Mouse (Mus musculus): ENCODE results near the gene Atp7a. TPM values are rescaled to one million over a fixed set of nuclear protein-coding genes. Genes with fewer than 3 reads are reported as not detected.
A peak's percentile ranks its signal among the peaks of the same experiment; 100 is the strongest.

Atp7a gene
- polyA plus RNA-seq, 1 experiment from 2014 or later = 9.4 TPM

DNA sequence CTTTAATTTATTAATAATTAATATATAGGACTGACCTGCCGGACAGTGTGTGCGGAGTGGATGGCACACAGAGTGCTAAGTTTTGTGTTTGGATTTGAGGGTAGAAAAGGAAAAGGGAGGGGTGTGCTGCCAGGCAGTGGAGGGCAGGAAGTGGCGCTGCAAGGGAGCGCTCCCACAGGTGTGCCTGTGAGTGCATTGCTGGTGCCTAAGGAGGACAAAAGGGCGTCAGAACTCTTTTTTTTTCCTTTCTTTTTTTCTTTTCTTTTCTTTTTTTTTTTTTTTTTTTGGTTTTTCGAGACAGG is 144.7 kb downstream of the Atp7a start:
- H3K4me2 ChIP-seq = peak overlapping the region; percentile 57
- H3K36me3 ChIP-seq (replicated peaks) = no peaks in the 10 kb centered on the region
- H3K9me3 ChIP-seq (replicated peaks) = no peaks in the 10 kb centered on the region
- no peak for ATAC-seq (ENCODE audit: insufficient read depth)
- no peaks in the 10 kb centered on the region for H3K4me1 ChIP-seq (replicated peaks)
- H3K9ac ChIP-seq = no peak overlapping the region
- 49% methylated on average over 6 of the region's 6 CpGs for WGBS (ENCODE audit: insufficient replicate concordance)
- H3K27ac ChIP-seq (replicated peaks) = no peak overlapping the region
- no peaks in the 10 kb centered on the region for H3K27me3 ChIP-seq
- H3K4me3 ChIP-seq (replicated peaks) = peak overlapping the region; percentile 37

Other genes starting within 250 kb of the Atp7a start
- gene Atrx, start 97.9 kb upstream of the Atp7a start, polyA plus RNA-seq (2015; fragmentation: Nextera tagmentation; extraction: Ambion mirVana) = 37.4 and 39.3 TPM in 2 replicates
- 29.1 and 30.3 TPM in 2 replicates for gene Magt1, start 15.4 kb upstream of the Atp7a start, polyA plus RNA-seq (2015; fragmentation: Nextera tagmentation; extraction: Ambion mirVana)
- 205 and 265 TPM in 2 replicates for gene Cox7b, start 11.6 kb upstream of the Atp7a start, polyA plus RNA-seq (2015; fragmentation: Nextera tagmentation; extraction: Ambion mirVana)
- 1.4 TPM in 2 replicates for gene Tlr13, start 115.9 kb downstream of the Atp7a start, polyA plus RNA-seq (2015; fragmentation: Nextera tagmentation; extraction: Ambion mirVana)
- 163 and 170 TPM in 2 replicates for gene Pgk1, start 159.8 kb downstream of the Atp7a start, polyA plus RNA-seq (2015; fragmentation: Nextera tagmentation; extraction: Ambion mirVana)
- 4.2 and 4.3 TPM in 2 replicates for gene Taf9b, start 193.9 kb downstream of the Atp7a start, polyA plus RNA-seq (2015; fragmentation: Nextera tagmentation; extraction: Ambion mirVana)
- not detected in 2 replicates for gene Fnd3c2, start 228.1 kb downstream of the Atp7a start, polyA plus RNA-seq (2015; fragmentation: Nextera tagmentation; extraction: Ambion mirVana)